Mouse (Mus musculus) urinary bladder, postnatal 14 days (tissue): ENCODE results near the gene Lsm4.

ENCODE experiments used
- DNase-seq: peaks from one replicate; pipeline ENCODE4 v3.0.0; 2021; ENCODE audit warnings: low spot score

The Lsm4 gene

GRCm38 (mm10) chr8:70699834-70700554 lies 26.9 kb downstream of the Lsm4 start:
- peak; percentile 79 for DNase-seq

GRCm38 (mm10) chr8:70700555-70700922 lies 27.5 kb downstream of the Lsm4 start:
- DNase-seq, result peak; percentile 93

- DNase-seq, result no peak
Observed at GRCm38 (mm10) chr8:70701048-70701981, 28.3 kb downstream of the Lsm4 start.

- DNase-seq, result no peak
Observed at GRCm38 (mm10) chr8:70701982-70702841, 29.2 kb downstream of the Lsm4 start.

GRCm38 (mm10) chr8:70702842-70703182 lies 29.8 kb downstream of the Lsm4 start:
- DNase-seq, result peak; percentile 81

GRCm38 (mm10) chr8:70703287-70703686 lies 30.2 kb downstream of the Lsm4 start, which contains the start of gene Iqcn:
TSS of gene Iqcn (plus strand) at chr8:70703457.
- no peak for DNase-seq

- no peak for DNase-seq
Observed at GRCm38 (mm10) chr8:70708281-70708680, 35.2 kb downstream of the Lsm4 start.

- DNase-seq, result no peak
Observed at GRCm38 (mm10) chr8:70709794-70710193, 36.7 kb downstream of the Lsm4 start.

GRCm38 (mm10) chr8:70710296-70710695 lies 37.2 kb downstream of the Lsm4 start:
- DNase-seq, result no peak

- DNase-seq, result no peak
Observed at GRCm38 (mm10) chr8:70711041-70711440, 38.0 kb downstream of the Lsm4 start.

GRCm38 (mm10) chr8:70713991-70714390 lies 40.9 kb downstream of the Lsm4 start:
- no peak for DNase-seq

- no peak for DNase-seq
Observed at GRCm38 (mm10) chr8:70715086-70715485, 42.0 kb downstream of the Lsm4 start.

- no peak for DNase-seq
Observed at GRCm38 (mm10) chr8:70716521-70717400, 43.7 kb downstream of the Lsm4 start.

GRCm38 (mm10) chr8:70718297-70718696 lies 45.2 kb downstream of the Lsm4 start, which contains the start of gene Gm3336:
TSS of gene Gm3336 (plus strand) at chr8:70718543.
- peak; percentile 57 for DNase-seq

GRCm38 (mm10) chr8:70719796-70720270 lies 46.8 kb downstream of the Lsm4 start:
- no peak for DNase-seq

- peak; percentile 78 for DNase-seq
Observed at GRCm38 (mm10) chr8:70720739-70721138, 47.7 kb downstream of the Lsm4 start.

- no peak for DNase-seq
Observed at GRCm38 (mm10) chr8:70721601-70722000, 48.6 kb downstream of the Lsm4 start.

GRCm38 (mm10) chr8:70723486-70724210 lies 50.6 kb downstream of the Lsm4 start, which contains the start of gene Pde4c:
TSS of gene Pde4c (plus strand) at chr8:70723720.
- DNase-seq, result no peak

- DNase-seq, result no peak
Observed at GRCm38 (mm10) chr8:70724216-70724615, 51.2 kb downstream of the Lsm4 start.

- DNase-seq, result peak; percentile 41
Observed at GRCm38 (mm10) chr8:70725792-70726447, 52.9 kb downstream of the Lsm4 start.
